Mouse (Mus musculus) spleen, adult 12 weeks (tissue): ENCODE results near the gene Igfbp1.

Experiments used
- DNase-seq: peaks from one replicate; pipeline ENCODE4 v3.0.0; 2022; ENCODE audit warnings: low spot score

The Igfbp1 gene

DNA sequence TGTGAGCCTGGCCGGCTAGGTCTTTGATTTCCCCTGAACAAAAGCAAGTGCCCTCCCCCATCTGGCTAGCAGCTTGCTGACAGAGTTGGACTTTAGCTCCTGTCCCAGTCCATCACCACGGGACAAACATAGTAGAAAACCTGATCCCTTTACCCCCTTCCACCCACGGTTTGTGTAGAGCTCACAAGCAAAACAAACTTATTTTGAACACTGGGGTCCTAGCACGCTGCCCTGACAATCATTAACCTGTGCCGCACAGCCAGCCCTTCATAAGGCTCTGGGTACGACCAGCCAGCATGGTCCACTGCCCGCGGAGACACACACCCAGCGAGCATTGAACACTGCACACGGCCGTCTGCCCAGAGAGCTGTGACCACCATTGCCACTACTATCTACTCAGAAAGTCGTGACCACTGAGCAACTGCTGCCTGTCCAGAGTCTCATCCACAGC is at the start of gene Igfbp1:
TSS of gene Igfbp1 (plus strand) at position 292 of the 451 bp plus-strand sequence.
- no peak for DNase-seq

DNA sequence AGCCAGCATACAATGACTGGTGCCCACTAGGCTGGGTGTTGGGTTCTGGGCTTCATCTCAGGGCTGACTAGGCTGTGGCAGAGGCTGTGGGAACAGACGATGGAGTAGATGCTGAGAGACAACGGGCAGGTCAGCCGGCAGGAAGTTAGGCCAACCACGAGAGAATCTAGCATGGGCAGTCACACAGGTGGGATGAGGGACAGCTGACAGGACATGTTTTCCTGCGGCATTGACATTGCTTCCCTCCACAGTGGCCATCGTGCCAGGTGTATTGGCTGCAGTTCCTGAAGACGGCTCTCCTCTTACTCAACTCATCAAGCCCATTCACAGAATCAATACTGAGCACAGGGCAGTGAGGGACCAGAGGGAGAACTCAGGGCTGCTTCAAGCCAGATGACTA is 49.6 kb upstream of the Igfbp1 start:
- no peak for DNase-seq

DNA sequence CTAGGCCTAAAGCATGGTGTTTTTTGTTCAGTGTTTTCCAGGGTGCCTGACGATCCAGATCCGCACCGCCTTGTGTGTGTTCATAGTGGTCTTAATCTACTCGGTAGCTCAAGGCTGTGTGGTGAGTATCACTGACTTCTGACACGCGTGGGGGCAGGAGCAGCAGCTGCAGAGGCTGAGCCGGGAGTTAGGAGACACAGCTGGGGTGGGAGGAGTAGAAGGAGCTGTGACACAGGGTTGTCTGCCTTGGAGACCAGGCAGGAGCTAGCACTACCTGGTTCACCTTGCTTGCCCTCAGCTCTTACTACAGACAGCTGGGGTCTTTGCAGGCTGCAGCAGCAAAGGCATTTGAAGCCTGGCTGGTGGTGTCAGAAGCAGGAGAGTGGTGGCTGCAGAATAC is 48.1 kb upstream of the Igfbp1 start:
- no peak for DNase-seq

DNA sequence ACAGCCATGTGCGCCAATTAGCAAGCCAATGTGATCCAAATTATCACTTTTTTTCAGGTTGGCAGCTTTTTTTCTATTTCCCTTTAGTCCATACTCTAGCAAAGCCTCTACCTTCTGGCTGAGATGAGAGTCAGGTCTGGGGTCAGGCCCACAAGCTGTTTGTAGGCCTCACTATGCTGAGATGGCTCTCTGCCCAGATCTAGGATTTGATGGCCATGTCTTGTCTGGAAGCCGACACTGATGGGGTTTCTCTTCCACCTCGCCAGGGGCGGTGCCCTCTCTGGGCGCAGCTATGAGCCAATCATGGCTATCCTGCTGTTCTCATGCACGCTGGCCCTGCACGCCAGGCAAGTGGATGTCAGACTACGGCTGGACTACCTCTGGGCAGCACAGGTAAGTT is 47.1 kb upstream of the Igfbp1 start:
- DNase-seq = no peak

DNA sequence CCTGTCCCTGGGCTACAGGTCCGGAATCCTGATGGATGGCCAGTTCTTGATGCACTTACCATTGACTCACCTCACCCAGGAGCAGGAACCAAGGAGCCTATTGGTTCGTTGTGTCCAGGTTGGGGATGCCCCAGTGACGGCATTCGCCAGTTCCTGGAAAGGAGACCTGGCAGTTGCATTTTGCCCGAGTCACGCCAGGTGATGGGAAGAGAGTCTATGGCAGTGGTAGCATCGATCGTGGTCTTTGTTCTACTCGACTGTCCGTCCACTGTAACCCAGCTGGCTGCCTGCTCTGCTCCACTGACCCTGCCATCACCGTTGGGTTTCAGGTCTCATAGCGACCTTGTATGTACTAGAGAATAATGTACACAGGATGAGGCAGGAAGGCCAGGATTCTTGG is 45.2 kb upstream of the Igfbp1 start:
- no peak for DNase-seq

DNA sequence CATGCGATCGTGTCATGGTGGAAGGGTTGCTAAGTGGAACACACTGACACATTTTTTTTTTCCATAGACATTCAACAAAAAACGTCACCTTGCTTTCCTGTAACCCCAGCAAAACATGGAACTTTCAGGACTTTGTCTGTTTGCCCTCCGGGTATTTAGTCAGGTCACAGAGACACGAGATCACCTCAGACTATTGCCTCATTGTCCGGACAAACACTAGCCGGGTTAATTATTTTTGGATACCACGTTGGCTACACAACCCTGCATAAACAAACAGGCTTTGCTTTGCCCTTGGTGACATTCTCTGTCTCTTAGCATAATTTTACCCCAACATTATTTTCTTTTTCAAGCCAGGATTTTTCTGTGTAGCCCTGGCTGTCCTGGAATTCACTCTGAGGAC is 44.5 kb upstream of the Igfbp1 start:
- DNase-seq = no peak

DNA sequence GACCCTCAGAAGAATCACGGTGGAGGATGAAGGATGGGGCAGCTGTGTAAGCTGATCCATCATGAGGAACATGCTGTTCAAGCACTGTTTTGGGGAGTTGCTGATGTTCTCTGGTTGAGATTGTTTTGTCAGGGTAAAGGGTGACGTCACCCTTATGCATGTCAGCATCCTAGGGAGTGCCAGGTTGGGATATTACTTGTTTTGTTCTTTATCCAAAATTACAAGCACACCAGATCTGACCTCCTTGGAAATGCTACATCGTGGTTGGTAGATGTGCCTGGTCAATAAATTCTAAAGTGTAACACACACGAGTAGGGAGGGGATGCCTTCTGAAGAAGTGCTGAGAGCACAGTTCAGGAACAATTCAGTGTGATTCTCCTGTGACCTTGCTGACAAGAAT is 41.2 kb upstream of the Igfbp1 start:
- DNase-seq = no peak

DNA sequence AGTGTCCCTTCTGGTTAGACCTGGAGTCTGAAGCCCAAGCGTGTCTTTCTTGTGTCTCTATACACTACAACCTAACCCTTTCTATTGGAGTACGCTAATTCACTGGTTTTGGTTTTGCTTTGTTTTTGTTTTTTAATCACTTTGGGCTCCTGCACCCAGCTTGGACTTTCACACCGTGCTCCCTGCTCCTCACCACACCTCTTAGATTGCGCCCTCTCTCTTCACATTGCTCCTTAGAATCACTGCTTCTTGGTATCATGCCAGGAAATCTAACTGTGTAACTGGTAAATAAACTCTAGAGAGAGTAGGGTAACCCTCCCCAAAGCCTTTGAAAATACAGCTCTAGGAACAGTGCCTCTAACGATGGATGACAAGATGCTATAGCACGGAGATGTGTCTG is 39.4 kb upstream of the Igfbp1 start:
- DNase-seq = no peak

DNA sequence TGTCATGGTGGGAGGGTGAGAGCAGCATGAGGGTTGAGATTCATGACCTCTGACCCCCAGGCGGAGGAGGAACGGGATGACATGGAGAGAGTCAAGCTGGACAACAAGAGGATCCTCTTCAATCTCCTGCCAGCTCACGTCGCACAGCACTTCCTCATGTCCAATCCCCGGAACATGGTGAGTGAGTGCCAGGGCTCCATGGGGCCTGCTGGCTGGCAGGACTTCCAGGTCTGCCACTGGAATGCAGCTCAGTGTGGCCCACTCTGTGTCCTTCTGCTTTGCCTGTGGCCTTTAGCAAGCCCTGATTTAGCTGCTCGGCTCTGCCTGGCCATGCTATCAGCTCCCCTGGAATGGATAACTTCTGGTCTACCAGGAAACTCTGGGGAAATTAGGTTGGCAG is 37.4 kb upstream of the Igfbp1 start:
- DNase-seq = no peak

DNA sequence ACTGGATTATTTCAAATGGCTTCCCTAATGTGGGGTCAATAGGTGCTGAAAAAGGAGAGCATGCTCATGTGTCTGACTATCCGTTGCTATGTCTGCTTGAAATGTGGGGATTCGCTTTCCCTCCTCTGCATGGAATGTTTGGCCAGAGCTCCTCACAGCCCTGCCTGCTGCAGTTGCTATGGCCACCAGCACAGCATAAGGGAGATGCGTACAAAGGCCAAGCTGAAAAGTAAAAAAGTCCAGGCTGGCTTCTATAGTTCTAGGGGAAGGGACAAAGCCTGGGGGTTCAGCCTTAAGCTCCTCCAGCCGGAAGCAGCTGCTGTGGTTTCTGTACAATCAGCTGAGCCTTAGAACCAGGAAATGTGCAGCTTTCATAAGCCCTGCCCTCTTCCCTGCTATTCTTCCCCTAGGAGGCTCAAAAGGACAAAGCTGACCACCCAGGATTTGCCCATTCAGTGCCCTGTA is 36.9 kb upstream of the Igfbp1 start:
- no peak for DNase-seq

DNA sequence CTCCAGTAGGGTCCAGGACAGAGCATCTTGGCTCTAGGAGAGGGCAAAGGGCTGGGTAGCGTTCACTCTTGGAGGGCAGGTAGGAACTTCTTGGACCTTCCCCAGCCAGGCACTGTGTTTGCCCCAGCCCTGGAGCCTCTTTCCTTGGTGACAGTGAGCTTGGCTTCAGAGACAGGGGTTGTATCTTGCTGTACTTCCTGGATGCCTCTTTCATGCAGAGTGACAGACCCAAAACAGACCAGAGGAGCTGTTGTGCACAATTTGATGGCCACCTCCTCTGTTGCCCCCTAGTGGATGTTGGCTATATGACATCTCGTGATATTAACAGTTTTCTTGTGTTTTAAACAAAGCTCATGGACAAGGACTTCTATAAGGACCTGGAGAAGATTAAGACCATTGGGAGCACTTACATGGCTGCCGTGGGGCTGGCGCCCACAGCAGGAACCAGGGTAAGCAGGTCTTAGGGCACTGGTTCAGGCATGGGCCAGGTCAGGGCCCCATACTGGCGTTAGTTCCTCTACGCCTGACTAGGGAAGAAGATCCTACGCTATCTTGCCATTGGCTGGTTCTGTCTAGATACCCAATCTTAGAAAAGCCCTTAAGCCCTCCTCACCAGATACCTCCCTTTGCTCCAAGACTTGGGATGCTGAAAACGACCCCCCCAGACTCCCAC is 35.9 kb upstream of the Igfbp1 start:
- no peak for DNase-seq

DNA sequence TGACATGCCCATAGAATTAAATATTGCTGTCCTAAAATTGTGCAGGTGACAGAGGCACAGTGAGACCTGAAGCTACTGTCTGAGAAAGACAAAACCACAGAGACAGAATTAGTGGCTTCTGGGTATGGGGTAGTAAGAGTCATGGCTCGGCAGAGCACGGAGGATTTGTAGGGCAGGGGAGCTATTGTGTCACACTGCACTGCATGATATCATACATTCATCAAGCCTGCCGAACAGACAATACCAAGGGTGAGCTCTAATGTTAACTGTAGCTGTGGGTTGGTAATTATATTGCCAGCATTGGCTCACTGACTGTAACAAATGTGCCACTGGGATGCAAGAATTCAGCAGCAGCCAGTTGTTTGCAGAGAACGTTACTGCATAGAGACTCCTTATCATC is 33.2 kb upstream of the Igfbp1 start:
- DNase-seq = no peak

DNA sequence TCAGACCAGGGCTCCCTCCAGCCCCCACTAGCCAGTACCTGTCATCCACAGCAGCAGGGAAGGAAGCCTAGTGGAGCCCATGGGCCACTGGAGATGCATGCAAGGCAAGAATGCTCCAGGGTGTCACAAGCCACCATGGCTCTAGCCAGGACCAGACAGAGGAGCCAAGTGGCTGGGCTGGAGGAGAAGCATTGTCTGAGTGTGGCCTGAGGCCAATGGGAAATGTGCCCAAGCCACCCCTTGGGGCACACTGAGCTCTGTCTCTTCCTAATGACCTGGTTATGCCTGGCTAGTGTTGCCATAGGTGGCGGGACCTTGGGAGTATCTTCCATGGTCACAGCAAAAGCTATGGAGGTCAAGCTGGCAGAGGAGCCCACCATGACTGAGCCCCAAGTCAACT is 27.9 kb upstream of the Igfbp1 start:
- DNase-seq = no peak

DNA sequence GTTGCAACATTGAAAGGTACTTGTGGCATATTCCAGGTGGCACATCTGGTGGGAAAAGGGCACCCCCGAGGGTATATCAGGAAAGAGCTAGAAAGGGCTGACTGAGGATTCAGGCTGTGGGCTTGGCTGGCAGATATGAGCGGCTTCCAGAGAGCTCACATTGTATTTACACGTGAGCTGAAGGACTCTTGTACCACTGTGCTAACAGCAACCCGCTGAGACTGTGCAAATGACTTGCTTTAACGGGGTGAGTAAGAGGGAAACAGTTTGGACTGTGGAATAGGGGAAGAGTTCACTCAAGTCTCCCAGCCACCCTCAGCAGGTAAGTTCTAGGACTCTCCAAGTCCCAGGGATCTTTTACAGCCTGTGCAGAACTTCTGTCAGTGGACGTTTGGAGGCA is 23.9 kb upstream of the Igfbp1 start:
- DNase-seq = no peak

DNA sequence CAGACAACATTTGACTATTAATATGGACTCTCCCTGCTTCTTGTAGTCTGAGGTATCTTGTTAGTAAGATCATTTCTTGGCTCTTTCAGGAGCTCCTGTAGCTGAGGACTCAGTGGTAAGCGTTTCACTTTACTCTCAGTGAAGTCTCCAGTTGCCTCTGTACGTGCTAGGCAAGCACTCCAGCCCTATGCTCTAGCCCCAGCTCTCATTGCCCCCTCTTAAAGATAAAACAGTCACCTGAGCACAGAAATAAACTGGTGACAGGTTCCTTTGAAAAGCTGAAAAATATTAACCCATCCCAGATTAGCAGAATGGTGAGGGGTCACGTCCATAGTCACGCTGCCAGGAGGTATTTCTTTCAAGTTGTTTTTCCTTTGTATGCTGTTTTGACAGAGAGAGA is 18.9 kb upstream of the Igfbp1 start:
- no peak for DNase-seq

DNA sequence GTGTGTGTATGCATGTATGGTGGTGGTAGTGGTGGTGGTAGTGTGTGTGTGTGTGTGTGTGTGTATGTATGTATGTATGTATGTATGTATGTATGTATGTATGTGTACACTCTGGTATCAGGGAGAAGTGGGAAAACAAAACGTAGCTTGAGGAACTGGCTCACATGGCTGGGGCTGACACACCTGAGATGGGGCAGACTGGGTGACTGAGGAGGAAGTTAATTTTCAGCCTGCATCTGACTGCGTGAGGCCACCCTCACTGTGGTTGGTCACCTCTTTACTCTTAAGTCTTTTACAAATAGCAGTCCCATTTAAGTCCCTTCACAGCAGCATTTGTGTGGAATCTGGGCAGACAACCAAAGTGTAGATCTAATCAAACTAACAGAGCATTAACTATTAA is 18.3 kb upstream of the Igfbp1 start:
- no peak for DNase-seq

DNA sequence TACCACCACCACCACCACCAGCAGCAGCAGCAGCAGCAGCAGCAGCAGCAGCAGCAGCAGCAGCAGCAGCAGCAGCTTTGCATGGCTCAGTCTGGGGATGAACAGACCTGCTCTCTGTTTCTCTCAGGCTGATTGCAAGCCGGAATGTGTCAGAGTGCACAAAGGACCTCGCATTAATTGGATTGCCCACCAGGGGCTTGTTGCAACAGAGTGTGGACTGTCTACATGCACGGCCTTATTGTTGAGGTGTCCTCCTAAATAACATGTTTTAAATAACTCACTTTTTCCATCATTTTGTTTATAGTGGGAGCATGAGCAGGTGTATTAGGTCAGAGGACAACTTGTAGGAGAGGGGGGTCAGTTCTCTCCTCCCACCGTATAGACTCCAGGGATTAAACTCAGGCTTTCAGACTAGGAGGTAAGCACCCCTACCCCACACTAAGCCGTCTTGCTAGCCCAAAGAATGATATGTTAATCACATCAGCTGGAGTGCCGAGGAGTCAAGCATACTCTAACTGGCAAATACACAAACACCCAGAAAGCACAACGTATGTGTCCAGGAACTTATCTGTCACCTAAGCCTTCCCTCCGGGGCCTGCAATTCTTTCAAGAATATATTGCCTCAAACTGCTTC is 15.1 kb upstream of the Igfbp1 start:
- DNase-seq = no peak

DNA sequence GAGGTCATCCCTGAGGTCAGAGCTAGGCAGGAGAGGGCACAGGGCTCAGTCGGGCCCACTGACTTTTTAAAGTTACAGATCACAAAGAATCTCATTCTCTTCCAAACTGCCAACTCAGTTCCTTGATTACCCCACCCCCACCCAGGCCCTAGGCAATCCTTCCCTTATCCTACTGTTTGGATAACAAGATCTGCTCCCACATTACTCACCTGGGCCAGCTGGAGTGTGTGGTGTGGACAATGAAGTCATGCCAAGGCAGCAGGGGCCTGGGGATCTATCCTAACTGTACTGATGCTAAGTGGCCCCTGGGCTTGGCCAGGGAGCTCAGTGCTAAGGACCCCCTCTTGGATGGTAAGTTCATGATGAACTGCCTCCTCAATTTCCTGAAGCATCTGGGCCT is 13.2 kb upstream of the Igfbp1 start:
- no peak for DNase-seq

DNA sequence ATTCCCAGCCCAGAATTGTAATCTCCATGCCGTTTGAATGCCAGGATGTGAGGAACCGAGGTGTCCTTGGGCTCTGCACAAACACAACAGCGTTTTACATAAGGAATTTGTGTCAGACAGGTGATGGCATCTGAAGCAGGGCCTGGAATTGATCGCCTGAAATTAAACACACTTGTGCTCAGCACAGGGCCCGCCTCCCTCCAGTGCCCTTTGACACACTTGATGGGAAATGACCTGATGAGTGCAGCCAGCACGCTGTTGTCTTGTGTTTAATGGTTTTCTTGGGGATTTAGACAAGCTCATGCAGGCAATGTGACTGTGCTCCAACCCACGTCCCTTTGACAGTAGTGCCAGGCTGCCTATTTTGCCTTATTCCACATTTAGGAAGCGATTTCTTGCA is 10.1 kb upstream of the Igfbp1 start:
- DNase-seq = no peak

DNA sequence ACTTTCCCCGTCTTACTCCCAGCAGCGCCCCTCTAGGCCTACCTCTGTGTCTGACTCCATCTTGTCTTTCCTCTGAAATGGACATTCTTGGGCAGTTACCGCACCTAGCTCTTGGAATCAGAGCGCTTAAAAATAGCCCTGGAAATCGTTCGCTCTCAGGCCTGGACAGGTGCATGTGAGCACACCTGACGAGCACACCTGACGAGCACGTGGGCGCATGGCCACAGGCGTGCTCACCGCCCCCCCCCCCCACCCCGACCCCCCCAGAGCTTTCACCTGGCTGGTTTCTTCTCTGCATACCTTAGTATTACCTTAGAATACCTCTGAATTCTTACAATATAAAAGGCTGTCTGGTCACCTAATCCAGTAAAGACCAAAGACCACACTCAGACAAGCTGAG is 9.1 kb upstream of the Igfbp1 start, which contains the start of gene Gm11985:
TSS of gene Gm11985 (minus strand) at position 101 of the 400 bp plus-strand sequence.
- DNase-seq = no peak

DNA sequence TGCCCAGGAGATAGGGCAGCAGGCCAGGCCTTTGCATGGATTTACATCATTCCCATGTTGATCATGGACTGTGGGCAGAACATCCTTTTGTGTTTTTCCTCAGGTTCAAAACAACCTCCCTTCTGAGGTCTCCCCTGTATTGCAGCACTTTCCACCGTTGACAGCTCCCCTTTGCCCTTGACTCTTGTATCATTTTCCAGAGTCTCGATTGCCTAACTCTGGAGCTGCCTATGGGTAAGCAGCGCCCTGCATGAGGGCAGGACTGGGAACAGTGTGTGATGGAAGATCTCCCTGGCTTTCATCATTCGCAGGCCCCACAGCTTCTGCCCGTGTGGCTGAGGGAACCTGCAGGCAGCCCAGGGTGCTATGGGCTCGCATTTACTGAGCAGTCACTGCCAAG is 4.9 kb upstream of the Igfbp1 start:
- DNase-seq = no peak

DNA sequence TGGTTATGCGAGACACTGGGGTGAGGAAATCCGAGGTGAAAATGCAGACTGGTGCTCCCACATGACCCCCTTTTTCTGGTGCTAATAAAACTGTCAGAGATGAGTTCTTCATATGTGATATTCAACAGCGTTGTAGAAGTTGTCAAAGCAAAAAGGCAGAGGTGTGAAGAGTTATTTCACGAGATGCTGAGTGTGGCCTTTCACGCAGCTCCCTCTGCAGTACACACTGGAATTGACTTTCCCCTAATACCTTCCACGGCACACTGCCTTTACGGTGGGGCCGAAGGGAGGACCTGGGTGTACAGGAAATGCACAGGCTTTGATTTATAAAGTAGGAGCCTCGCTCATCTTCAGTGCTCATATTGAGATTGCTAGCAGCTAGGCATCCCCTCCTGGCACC is 4.4 kb upstream of the Igfbp1 start:
- no peak for DNase-seq

DNA sequence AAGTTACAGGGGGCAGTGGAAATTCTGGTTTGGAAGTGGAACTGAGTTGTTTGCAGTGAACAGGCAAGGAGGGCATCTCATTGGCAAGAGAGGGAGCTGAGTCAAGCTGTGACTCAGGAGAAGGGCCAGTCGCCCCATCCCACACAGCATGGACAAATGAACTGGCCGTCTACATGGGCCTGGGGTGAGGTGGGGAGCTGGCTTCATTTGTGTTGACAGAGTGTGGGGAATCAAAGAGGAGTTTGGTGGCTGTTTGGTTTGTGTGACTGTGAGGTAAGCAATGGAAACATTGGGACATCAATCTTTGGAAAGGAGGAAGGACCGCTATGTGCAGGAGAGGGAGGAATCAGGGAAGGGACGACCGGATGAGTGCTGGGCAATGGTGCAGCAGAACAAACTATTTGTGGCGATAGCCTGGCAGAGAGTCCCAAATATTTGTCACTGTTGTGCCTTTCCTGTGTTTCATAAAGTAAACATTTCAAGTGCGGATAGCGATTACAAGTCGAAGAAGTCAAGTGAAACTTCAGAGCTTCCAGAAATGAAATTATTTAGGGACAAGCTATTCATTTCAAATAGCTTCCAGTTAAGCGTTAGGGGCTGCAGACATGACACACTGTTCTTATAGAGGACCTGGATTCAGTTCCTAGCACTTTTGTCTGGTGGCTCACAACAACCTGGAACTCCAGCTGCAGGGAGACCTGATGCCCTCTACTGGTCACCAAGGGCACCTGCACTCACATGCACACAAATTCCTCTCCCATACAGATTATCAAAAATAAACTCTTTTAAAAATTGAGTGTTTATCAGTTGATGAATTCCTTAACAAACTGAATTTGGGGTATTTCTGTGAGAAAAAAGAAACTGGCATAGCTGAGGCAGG is 2.9 kb upstream of the Igfbp1 start:
- no peak for DNase-seq
